Mouse (Mus musculus) thymus, adult 2 months (tissue): ENCODE data around the gene Tmed2. TPM values are rescaled to one million over a fixed set of nuclear protein-coding genes. Genes with fewer than 3 reads are reported as not detected.
"Not testable (repeated sequence)": the region's sequence is repeated elsewhere in the genome, so short reads cannot be mapped to it uniquely, and the experiment has no call there.

Experiments
- DNase-seq: peaks from one replicate; pipeline ENCODE4 v3.0.0; 2021
- H3K27ac ChIP-seq: fragments of 200-500 bp; 2 replicates; pipeline ENCODE4 v1.5.1; 2012; ENCODE audit warnings: low read length, control low read depth; ENCODE audit not compliant: control insufficient read depth, insufficient read depth
- H3K27me3 ChIP-seq: fragments of 200-500 bp; 2 replicates; pipeline ENCODE4 v1.6.1; 2012; ENCODE audit warnings: mild to moderate bottlenecking, low read length, moderate library complexity, mixed read lengths; ENCODE audit not compliant: control insufficient read depth, insufficient read depth
- H3K36me3 ChIP-seq: fragments of 200-500 bp; 2 replicates; pipeline ENCODE4 v1.6.1; 2012; ENCODE audit warnings: mild to moderate bottlenecking, low read length, moderate library complexity; ENCODE audit not compliant: control insufficient read depth, insufficient read depth
- H3K4me1 ChIP-seq: fragments of 200-500 bp; replicated peaks from 2 replicates; pipeline ENCODE4 v1.6.1; 2012; ENCODE audit warnings: low read length; ENCODE audit not compliant: control insufficient read depth, insufficient read depth
- H3K4me3 ChIP-seq: fragments of 200-500 bp; 2 replicates; pipeline ENCODE4 v1.5.1; 2012; ENCODE audit warnings: mild to moderate bottlenecking, low read length, control low read depth, moderate library complexity; ENCODE audit not compliant: control insufficient read depth, insufficient read depth
- CTCF ChIP-seq: fragments of 200-500 bp; IDR thresholded peaks from 2 replicates; pipeline ENCODE4 v1.5.1; 2012; ENCODE audit warnings: mild to moderate bottlenecking, control low read depth, low read length, moderate library complexity, borderline replicate concordance; ENCODE audit not compliant: control insufficient read depth, poor library complexity, insufficient read depth; ENCODE audit errors: extremely low read depth
- POLR2A ChIP-seq: fragments of 200-500 bp; IDR thresholded peaks from 2 replicates; pipeline ENCODE4 v1.6.1; 2012; ENCODE audit warnings: mild to moderate bottlenecking, low read length, control low read depth, moderate library complexity; ENCODE audit not compliant: control insufficient read depth, poor library complexity, insufficient read depth; ENCODE audit errors: extremely low read depth
- WGBS: fragments of 180-500 bp; shearing (Covaris S2); methylation state at CpG from one replicate; pipeline ENCODE4 v1.1.7; 2018; 5-methylcytosine and 5-hydroxymethylcytosine counted together
- polyA plus RNA-seq: library from polyadenylated mRNA; depleted of rRNA; stranded (reverse); fragments of >200 nt; gene quantifications from 2 replicates; pipeline ENCODE4 v1.2.3, GENCODE M21; 2012

The Tmed2 gene
- polyA plus RNA-seq, 1 experiment: 134 TPM

- 64% methylated on average over 9 of the region's 9 CpGs for WGBS
- H3K27me3 ChIP-seq: no peaks in the 10 kb centered on the region
- no peak for DNase-seq
- TF ChIP-seq CTCF: no peak
- TF ChIP-seq POLR2A: no peak
- H3K4me1 ChIP-seq: peaks cover 30% of the 10 kb centered on the region
- no peak overlapping the region for H3K4me3 ChIP-seq
- no peak overlapping the region for H3K27ac ChIP-seq
- no peaks in the 10 kb centered on the region for H3K36me3 ChIP-seq
Measured at GRCm38 (mm10) chr5:124498221-124498876, 42.1 kb upstream of the Tmed2 start.

- H3K36me3 ChIP-seq: no peaks in the 10 kb centered on the region
- no peak overlapping the region for H3K4me3 ChIP-seq
- TF ChIP-seq CTCF (no peak), POLR2A (no peak)
- no peak for DNase-seq
- no peak overlapping the region for H3K27ac ChIP-seq
- peaks cover 30% of the 10 kb centered on the region for H3K4me1 ChIP-seq
- WGBS: 92% methylated on average over 5 of the region's 5 CpGs
- no peaks in the 10 kb centered on the region for H3K27me3 ChIP-seq
Measured at GRCm38 (mm10) chr5:124499001-124499400, 41.5 kb upstream of the Tmed2 start.

DNA sequence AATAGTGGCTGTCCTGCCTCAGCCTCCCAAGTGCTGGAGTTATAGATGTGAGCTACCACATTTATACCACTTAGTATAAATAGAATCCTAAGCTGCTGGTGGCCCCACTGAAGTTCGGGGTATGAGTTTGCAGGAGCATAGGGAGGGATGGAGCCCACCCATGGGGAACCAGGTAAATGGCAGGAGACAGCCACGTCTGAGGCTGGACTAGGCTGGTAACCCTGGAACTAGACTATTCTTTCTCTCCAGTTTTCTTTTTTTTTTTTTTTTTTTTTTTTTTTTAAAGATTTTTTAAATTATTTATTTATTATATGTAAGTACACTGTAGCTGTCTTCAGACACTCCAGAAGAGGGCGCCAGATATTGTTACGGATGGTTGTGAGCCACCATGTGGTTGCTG, 40.5 kb upstream of the Tmed2 start:
- WGBS: 82% methylated on average over 3 of the region's 4 CpGs
- H3K36me3 ChIP-seq, H3K27me3 ChIP-seq, H3K4me3 ChIP-seq, DNase-seq, H3K27ac ChIP-seq: not testable (repeated sequence)
- peaks cover 28% of the 10 kb centered on the region for H3K4me1 ChIP-seq

DNA sequence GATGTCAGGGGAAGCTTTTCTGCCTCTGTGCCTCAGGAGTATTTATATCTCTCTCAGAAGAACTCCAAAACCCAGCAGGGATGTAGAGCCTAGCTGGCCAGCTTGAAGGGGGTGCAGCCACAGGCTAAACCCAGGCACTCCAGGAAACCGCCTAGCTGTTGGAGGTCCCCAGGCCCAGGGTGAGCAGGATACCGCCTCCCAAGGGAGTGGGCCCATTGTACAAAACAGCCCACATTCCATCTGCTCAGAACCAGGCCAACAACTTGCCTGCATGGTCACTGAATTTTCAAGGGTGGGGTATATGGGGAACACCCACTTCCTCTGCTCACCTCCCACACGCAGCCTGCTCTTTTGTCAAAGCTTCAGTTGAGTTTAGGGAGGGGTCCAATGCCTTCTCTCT, 39.9 kb upstream of the Tmed2 start:
- Histone ChIP-seq H3K4me1 (peaks cover 22% of the 10 kb centered on the region), H3K27me3 (no peaks in the 10 kb centered on the region), H3K27ac (no peak overlapping the region), H3K36me3 (no peaks in the 10 kb centered on the region), H3K4me3 (no peak overlapping the region)
- TF ChIP-seq CTCF (no peak), POLR2A (no peak)
- 94% methylated on average over 3 of the region's 3 CpGs for WGBS
- no peak for DNase-seq

- no peaks in the 10 kb centered on the region for H3K27me3 ChIP-seq
- no peaks in the 10 kb centered on the region for H3K36me3 ChIP-seq
- no peak overlapping the region for H3K27ac ChIP-seq
- no peak overlapping the region for H3K4me3 ChIP-seq
- 91% methylated on average over 10 of the region's 10 CpGs for WGBS
- H3K4me1 ChIP-seq: peaks cover 13% of the 10 kb centered on the region
- no peak for DNase-seq
- TF ChIP-seq POLR2A: no peak
- TF ChIP-seq CTCF: no peak
Measured at GRCm38 (mm10) chr5:124501541-124501940, 39.0 kb upstream of the Tmed2 start.

GRCm38 (mm10) chr5:124503742-124504141, 36.8 kb upstream of the Tmed2 start:
- WGBS: 96% methylated on average over 14 of the region's 14 CpGs
- Histone ChIP-seq H3K4me3 (no peak overlapping the region), H3K27me3 (no peaks in the 10 kb centered on the region), H3K4me1 (no peaks in the 10 kb centered on the region), H3K36me3 (no peaks in the 10 kb centered on the region), H3K27ac (no peak overlapping the region)
- TF ChIP-seq POLR2A (no peak), CTCF (no peak)
- DNase-seq: no peak

- WGBS: 98% methylated on average over 4 of the region's 4 CpGs
- Histone ChIP-seq H3K4me3 (no peak overlapping the region), H3K4me1 (no peaks in the 10 kb centered on the region), H3K27ac (no peak overlapping the region), H3K36me3 (no peaks in the 10 kb centered on the region), H3K27me3 (no peaks in the 10 kb centered on the region)
- TF ChIP-seq CTCF (no peak), POLR2A (no peak)
- no peak for DNase-seq
Measured at GRCm38 (mm10) chr5:124505235-124505634, 35.3 kb upstream of the Tmed2 start.
